Mouse (Mus musculus) gastrocnemius, postnatal 14 days (tissue): ENCODE measurements around the gene Tnnt1. TPM values are rescaled to one million over a fixed set of nuclear protein-coding genes. Genes with fewer than 3 reads are reported as not detected.
"Not testable (repeated sequence)": the region's sequence is repeated elsewhere in the genome, so short reads cannot be mapped to it uniquely, and the experiment has no call there.

Source experiments
- DNase-seq: peaks from one replicate; pipeline ENCODE4 v3.0.0; 2021; ENCODE audit warnings: mixed read lengths
- intact Hi-C: fragments of 180-260 bp; cut with DNase I; formaldehyde crosslinking; loops from one replicate; pipeline ENCODE4 v1.15.1; 2025; ENCODE audit warnings: low total_unique reads
- long read RNA-seq, 2 experiments: library from polyadenylated mRNA; stranded (forward); transcript quantifications; one replicate each; pipeline ENCODE4 v2.0.0; 2021
- total RNA-seq, 2 experiments: library from RNA; stranded (reverse); gene quantifications; 2 replicates each; pipeline ENCODE4 v1.2.3; 2021

Tnnt1 gene
- 100 to 1,000 TPM; 355 to 658 TPM for total RNA-seq
- long read RNA-seq, experiment 1, partial matches to known transcripts = 376 of 458 reads
- long read RNA-seq, experiment 1, other reads (novel, unspliced or antisense) = 82 of 458 reads
- long read RNA-seq, experiment 2, partial matches to known transcripts = 484 of 563 reads
- long read RNA-seq, experiment 2, other reads (novel, unspliced or antisense) = 79 of 563 reads

DNA sequence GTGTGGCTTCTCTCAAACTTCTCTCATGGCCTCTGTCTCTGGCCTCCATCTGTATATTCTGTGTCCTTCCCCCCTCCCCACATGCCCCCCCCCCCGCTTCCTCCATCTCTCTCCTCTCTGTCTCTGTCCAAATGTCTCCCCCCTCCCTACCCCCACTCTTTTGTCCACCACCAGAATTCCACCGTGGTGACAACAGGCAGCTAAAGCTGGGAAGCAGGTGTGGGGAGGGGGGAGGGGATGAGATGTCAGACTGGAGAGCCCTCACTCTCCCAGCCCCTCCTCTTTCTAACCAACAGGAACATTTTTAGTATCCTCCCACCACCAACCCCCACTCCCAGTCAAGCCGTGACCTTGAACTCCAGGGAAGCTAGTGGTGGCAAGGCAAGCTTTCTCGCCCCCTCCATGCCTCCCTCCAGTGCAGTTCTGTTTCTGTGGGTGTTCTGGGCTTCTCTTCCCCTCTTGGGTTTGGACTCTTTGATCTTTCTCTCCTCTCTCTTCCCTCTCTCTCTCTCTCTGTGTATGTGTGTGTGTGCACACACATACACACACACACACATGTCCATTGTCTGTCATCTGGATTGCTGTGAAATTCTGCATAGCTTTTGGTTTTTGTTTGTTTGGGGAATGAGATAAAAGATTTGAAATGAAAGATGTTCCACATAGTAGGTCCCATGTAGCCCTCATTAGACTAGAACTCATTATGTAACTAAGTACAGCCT lies at the start of gene Tnnt1:
Tnnt1 (minus strand) TSS at position 51 of the 719 bp plus-strand sequence.
- intact Hi-C loops = no loop called here
- DNase-seq = no peak

DNA sequence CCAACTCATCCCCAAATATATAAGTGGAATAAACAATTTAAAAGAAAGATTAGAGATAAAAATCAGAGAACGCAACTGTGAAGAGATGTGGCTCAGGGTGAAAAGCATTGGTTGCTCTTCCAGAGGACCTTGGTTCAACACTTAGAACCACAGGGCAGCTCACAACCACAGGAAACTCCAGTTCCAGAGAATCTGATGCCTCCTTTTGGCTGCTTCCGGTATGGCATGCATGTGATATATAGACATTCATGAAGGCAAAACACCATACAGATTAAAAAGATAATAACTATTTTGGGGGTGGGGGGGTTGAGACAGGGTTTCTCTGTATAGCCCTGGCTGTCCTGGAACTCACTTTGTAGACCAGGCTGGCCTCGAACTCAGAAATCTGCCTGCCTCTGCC lies 46.5 kb upstream of the Tnnt1 start:
- DNase-seq = no peak
- intact Hi-C loops = no loop called here

DNA sequence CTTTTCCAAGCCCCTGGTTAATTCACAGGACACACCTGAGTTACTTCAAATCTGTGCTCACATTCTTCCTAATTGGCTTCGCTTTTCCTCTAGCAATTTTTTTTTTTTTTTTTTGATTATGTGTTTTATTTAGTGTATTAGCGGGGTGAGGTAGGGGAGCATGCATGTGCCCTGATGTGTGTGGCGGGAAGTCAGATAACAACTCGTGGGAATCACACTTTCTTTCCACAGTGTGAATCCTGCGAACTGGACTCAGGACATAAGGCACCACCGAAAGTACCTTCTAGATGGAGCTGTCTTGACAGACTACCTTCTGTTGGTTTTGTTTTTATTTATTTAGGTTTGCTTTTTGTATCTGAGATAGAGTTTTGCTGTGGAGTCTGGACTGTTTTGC lies 41.0 kb upstream of the Tnnt1 start:
- intact Hi-C loops = loop anchor here (10.0 kb wide), 1 partner anchor 248 kb away; no protein-coding TSS in a partner anchor
- no peak for DNase-seq

DNA sequence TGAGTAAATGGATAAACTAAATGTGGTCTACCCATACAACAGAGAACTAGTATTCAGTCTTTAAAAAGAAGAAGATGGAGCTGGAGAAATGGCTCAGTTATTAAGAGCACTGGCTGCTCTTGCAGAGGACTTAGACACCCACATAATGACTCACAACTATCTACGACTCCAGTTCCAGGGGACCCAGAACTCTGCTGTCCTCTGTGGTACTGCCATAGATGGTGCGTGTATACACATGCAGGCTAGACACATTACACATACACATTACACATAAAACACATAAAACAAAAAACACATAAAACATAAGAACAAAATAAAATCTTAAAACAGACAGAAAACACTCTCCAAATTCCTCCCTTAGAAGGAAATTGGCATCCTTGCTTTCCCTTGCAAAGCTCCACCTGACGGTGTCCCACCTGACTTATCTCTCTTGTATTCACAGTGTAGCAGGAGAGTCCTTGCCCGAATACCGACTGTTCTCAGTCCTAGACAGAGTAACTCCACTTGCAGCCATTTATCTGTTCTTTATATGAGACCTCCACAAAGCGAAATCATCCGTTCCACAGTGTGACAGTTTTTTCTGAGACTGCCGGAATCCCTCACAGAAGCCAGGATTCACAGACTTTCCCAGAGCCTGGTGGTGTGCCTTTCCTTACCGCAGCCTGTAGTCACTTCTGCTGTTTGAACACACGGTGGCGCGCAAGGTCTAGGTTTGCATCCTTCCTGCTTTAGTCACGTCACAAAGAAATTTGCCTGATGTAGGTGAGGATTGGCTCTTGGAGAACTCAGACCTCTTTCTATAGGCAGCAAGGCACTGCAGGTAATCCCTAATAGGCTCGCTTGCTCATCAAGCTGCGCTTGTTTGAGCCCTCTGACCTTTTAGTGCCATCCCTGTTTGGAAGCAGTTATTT lies 40.3 kb upstream of the Tnnt1 start:
- intact Hi-C loops = loop anchor here (10.0 kb wide), 1 partner anchor 248 kb away; no protein-coding TSS in a partner anchor
- DNase-seq = peak; percentile 56

DNA sequence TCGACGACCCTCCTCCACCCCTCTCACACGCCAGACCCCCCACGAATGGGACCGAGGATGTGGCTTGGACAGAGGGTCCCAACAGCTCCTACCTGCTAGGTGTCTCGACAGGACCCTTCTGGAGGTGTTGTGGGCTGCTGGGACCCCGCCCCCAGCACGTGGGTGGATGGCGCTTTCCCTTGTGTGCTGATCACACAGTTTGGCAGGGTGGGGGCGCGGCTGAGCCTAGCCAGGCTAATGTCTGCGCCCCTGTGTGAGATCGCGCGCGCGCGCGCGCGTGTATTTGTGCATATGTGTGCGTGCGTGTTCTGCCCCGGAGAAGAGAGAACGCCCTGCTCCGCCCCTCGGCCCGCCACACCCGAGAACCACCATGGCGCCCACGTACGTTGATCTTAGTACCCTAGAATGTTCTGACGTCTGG lies 31.0 kb upstream of the Tnnt1 start, which contains the start of gene Syt5:
Syt5 (minus strand) TSS at position 321 of the 421 bp plus-strand sequence.
- intact Hi-C loops = no loop called here

DNA sequence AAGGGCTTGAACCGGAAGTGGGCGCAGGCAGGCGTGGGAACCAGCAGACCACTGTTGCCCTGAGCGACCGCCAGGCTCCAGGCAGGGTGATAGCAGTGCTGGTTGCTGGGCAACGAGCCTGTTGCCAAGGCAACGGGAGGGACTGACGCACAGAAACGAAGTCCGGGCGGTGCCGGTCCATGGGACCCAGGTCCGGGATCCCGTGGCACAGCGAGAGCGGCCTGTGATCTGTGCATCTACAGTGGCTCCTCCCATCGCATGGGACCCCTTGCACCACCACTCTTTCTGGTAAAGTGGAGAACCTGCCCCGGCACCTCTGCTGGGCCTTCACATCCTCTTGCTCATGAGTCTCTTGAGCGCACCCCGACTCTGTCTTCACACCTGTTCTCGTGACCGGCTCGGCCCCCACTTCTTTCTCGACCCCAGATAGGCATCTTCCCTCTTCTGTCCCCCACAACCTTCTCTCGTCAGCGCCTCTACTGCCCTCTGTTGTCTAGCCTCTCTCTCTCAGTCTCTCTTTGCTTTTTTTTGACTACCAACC lies 30.5 kb upstream of the Tnnt1 start:
- DNase-seq = peak; percentile 26
- intact Hi-C loops = no loop called here

More for the DNA sequence above, 31.0 kb upstream of the Tnnt1 start, which contains the start of gene Syt5:
- no peak for DNase-seq

DNA sequence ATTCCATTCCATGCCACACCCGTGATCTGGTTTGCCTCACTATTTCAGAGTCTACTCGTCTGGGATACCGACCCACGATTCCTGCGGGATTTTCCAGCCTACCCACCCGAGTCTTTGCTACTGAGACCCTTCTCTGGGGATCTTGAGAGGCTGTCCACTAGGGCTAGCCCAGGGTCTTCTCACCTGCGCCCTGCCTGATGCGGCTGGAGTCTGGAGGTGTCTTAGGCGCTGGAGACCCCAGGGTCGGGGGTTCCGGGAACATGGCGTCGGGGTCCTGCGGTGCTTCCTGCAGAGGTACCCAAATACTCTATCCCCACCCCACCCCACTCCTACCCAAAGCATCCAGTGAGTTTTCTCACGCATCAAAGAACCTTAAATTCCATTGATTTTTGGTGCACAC lies 29.9 kb upstream of the Tnnt1 start:
- no peak for DNase-seq
- intact Hi-C loops = no loop called here

DNA sequence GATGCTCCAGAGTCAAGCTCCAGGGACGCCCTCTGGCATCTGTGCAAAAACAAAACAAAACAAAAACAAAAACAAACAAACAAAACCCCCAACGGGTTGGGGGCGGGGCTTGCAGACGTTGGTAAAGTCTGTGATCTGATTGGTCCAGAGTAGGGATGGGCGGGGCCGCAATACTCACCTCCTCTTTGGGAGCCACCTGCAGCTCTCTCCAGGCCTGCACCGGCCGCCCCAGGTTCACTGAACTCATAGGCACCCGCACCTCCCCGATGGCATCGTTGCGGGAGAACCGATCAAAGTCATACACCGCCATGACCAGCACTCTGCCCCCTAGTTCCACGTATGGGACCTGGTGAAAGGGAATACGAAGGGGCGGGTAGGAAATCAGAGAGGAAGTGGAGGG lies 25.8 kb upstream of the Tnnt1 start:
- intact Hi-C loops = no loop called here
- no peak for DNase-seq

DNA sequence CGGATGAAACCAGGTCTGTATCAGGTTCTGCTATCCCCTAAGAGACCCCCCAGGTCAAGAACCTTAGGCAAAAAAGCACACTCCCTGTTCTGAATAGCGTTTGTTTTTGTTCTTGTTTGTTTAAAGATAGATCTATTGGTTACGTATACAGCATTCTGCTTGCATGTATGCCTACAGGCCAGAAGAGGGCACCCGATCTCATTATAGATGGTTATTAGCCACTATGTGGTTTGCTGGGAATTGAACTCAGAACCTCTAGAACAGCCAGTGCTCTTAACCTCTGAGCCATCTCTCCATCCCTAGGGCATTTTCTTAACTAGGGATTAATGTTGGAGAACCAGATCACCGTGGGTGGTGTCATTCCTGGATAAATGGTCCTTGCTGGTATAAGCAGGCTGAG lies 25.2 kb upstream of the Tnnt1 start:
- DNase-seq = no peak
- intact Hi-C loops = no loop called here

DNA sequence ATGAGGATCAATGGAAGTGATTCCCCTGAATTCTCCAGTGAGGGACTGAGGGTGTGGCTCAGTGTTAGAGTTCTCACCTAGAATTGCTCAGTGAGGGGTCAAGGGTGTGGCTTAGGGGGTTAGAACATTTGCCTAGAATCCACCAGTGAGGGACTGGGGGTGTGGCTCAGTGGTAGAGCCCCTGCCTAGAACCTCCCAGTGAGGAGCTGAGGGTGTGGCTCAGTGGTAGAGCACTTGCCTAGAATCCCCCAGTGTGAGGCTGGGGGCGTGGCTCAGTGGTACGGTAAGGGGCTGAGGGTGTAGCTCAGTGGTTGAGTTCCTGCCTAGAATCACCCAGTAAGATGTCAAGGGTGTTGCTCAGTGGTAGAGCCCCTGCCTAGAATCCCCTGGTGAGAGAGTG lies 22.8 kb upstream of the Tnnt1 start:
- DNase-seq = no peak
- intact Hi-C loops = no loop called here

DNA sequence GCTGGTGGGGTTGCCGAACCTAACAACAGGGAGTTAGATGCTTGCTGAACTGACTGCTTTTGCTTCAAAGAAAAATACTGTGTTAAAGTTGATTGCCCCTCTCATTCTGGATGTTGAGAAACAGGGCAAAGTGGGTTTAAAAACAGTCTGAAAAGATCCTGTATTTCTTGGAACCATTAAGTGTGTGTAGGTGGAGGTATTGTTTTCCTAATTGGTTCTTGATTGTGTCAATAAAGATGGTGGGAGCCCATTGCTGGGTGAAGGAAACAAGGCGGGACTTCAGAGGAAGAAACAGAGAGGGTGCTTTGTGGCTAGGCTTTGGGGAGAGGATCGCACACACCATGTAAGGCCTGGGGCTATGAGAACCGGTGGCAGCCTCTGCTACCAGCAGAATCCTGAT lies 21.0 kb upstream of the Tnnt1 start:
- intact Hi-C loops = no loop called here
- no peak for DNase-seq

DNA sequence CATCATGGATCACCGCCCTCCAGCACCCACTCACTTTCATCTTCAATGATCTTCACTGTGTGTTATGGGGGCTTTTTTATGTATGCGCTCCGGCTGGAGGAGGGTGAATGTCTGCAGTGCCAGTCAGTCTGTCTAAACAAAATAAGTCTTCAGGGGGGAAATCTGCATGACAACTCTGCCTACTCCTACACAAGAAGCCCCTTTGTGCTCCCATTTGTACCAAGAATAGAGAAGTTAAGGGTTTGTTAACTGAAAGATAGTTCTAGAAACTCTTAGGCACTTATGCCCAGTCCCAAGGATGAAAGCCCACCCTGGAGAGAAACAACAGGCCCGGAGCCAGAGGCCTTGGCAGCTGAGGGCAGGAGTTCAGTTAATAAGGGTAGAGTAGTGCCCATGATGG lies 20.2 kb upstream of the Tnnt1 start:
- intact Hi-C loops = no loop called here

DNA sequence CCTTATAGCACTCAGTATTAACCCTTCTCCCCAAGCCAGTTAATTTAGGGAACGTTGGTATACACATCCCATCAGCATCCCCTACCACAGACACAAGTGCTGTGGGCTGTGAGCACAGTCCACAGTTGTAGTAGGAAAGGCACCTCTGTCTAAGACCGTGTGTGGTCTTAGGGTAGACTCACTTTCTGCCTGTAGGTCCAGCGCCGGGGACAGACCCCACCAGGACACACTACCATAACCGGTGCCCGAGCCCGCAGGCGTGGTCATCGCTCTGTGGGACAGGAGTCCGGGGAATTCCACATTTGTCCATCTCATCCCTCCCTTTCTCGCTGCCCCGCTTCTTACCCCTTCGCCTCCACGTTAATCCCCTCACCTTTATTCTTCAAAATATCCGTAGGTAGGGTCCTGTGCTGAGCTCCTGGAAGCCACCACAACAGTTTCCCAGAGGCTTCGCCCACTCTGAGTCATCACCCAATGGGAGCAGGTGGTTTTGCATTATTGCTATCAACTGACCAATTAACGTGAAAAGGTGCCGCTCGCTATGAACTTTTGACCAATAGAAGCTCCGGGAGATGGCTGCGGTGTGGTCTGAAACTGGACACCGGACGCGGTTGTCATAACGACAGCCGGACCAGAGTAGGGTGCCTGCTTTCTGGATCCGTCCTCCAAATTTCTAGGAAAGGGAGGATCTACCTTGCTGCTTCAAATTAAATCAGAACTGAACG lies 16.0 kb upstream of the Tnnt1 start, which contains the start of gene Dnaaf3:
Dnaaf3 (minus strand) TSS at position 449 of the 725 bp plus-strand sequence.
- peak; percentile 71 for DNase-seq
- intact Hi-C loops = no loop called here

More for the DNA sequence above, 20.2 kb upstream of the Tnnt1 start:
- DNase-seq = no peak

DNA sequence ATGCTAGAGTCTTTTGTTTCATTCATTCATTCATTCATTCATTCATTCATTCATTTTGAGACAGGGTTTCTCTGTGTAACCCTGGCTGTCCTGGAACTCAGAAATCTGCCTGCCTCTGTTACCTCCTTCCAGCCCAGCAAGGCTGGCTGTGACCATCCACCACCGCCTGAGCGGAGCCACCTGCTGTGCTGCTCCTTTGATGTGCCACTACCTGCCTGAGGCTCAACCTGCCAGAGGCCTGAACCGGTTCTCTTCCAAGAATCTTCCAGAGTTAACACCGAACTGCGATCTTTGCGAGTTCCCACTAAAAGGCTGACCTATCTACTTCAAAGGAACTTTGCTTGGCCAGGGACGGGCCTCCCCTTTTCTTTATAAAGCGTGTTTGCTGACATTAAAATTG lies 14.0 kb upstream of the Tnnt1 start:
- DNase-seq, intact Hi-C loops: not testable (repeated sequence)

DNA sequence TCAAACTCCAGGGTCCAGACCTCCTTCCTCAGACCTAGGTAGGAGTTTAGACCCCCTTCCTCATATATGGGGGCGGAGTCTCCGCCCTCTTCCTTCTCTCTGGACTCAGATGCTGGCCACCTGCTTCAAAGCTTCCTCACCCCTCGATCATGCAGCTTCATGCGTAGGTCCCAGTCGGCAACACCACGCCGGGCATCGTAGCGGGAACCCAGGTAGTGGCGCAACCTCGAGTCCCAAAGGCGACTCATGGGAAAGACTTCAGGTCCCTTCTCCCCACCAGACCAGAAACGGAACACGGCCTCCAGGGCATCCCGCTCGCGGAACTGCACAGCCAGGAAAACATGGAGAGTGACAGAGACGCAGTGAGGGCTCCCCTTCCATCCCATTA lies 11.1 kb upstream of the Tnnt1 start:
- intact Hi-C loops = loop anchor here (10.0 kb wide), 1 partner anchor 92 kb away; no protein-coding TSS in a partner anchor
- no peak for DNase-seq

DNA sequence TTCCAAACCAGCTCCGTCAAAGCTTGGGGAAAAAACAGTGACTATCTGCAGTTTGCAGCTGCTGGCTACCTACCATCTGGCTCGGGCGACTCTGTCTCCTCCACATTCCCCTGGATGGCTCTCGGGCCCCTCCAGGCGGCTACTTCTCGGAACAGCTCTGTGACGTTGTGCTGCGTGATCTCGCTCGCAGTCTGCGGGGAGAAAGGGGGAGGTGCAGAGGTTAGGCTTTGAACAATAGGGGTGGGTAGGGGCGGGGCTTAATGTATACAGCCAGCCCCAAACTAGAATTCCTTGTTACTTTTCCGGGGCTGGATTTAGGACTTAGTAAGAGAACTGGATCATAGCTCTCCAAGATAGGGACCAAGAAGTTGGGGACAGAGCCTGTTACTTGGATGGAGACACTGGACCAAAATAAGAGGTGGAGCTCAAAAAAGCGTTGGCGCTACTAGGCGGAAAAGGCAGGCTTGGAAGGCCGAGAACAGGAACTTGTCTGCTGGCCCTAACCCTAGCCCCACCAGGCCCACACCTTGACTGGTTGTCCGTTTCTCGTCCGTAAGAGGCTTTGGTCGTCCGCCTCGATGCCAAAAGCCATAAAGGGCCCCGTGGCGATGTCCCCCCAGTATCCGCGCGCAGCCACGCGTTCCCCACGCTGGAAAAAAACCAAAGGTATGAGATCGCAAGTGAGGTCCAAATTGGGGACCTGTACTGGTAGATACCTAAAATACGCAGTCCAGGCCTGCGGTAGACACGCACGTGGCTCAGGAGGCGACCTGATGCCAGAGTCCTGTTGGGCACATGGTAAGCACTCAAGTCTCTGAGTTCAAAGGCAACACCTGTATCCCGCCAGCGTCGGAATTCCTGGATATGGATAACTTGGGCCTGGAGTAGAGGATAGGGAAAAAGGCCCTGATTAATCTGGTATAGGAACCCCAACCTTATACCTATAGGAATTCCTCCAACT lies 10.4 kb upstream of the Tnnt1 start:
- DNase-seq = peak; percentile 84
- intact Hi-C loops = loop anchor here (10.0 kb wide), 1 partner anchor 92 kb away; no protein-coding TSS in a partner anchor

DNA sequence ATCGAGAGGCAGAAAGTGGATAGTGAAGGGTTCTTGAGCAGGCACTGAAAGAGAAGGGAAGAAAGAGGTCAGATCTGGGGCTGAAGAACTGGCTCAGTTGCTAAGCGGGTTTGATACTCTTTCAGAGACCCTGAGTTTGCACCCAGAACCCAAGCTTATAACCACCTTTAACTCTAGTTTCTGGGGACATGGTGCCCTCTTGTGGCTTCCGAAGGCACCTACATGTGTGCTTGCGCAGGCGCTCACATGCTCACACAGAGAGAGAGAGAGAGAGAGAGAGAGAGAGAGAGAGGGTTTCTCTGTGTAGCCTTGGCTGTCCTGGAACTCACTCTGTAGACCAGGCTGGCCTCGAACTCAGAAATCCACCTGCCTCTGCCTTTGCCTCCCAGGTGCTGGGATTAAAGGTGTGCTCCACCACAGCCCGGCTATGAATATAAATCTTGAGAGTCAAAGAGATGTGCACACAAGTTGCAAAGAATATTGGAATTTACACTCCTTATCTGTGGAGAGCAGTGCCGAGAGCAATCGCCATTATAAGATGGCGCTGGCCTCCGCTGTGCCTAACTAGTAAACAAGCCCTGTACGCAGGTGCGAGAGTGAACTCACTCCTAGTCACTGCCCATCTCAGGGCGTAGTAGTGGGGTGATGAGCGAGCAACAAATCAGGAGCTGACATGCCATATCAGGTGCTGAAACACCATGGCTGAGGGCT lies 8.2 kb upstream of the Tnnt1 start, which contains the start of gene Tnni3:
Tnni3 (minus strand) TSS at position 18 of the 711 bp plus-strand sequence.
- DNase-seq = not testable (repeated sequence)
- intact Hi-C loops = loop anchor here (10.0 kb wide), 1 partner anchor 90 kb away; no protein-coding TSS in a partner anchor
